Mouse (Mus musculus): ENCODE measurements around the gene Aff1. TPM values are rescaled to one million over a fixed set of nuclear protein-coding genes. Genes with fewer than 3 reads are reported as not detected.

Aff1 gene
- total RNA-seq, 2 experiments from 2014 or later: 34.1 to 86.8 TPM

DNA sequence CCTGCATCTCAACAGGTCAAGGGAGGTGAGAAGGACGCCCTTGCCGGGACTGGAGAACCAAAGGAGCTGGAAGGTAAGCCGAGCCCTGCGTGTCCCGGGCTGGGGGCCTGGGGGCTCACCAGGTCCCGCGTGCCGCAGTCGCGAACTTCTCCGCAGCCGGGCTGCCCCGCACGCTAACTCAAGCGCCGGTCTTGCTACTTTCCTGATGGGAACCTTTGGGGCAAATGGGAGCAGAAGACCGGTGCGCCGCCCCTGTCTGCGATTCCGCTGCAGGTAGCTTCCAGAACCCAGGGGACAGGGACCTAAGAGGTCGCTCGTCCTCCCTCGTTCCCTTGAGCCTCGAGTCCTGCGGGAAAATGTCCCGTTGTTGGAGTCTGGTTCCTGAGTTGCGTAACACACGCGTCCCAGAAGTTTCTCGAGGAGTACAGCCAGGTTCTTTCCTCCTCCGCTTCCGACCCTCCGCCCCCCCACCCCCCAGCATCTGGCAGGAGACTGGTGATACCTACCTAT, 412 bp downstream of the Aff1 start:
- ATAC-seq (replicated peaks; ENCODE audit: poor library complexity): no peak; the same call in 1 of the 2 replicates

DNA sequence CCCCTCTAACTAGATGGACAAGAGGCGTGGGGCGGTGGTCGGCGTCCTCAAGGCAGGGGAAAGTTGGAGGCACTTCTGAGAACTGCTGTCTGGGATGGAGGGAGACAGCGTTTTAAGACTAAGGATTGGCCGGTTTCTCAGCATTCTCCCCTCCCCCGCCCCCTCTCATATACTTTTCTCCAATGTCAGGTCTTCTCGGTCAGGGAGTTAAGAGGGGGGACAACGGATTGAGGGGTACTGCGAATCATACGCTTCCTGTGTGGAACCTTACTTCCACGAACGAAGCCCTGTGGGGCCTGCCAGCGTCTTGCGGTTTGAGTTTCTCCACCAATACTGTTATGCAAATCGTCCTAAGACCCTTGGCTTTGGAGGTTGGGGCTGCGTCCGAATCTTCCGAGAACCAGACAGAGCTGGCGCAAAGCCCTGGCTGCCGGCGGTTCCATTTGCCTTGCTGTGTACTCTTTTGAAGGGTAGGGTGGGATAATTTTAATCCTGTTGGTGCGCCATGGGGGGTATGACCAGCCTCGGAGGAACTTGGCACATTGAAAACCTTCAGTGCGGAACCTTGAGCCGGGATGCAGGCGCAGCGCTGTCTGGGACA, 967 bp downstream of the Aff1 start:
- ATAC-seq (replicated peaks; ENCODE audit: poor library complexity): peak; percentile 56

DNA sequence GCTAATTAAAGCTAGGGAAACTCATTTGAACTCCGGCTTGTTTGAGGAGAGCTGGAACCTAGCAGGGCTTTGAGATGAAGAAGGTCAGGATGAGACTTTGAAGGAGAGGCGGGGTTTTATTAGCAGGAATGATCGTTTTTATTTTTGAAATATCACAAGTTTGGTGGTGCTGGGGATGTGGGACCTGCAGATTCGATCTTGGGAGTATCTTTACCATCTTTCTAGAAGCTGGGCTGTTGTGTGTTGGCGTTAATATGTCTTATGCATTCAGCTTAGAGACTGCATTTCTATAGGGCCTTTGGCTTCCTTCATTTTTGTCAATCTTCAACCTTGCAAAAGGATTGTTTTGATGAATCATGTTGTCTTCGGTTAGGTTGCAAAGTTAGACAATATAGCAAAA, 1.9 kb downstream of the Aff1 start:
- ATAC-seq (replicated peaks; ENCODE audit: poor library complexity): no peak

DNA sequence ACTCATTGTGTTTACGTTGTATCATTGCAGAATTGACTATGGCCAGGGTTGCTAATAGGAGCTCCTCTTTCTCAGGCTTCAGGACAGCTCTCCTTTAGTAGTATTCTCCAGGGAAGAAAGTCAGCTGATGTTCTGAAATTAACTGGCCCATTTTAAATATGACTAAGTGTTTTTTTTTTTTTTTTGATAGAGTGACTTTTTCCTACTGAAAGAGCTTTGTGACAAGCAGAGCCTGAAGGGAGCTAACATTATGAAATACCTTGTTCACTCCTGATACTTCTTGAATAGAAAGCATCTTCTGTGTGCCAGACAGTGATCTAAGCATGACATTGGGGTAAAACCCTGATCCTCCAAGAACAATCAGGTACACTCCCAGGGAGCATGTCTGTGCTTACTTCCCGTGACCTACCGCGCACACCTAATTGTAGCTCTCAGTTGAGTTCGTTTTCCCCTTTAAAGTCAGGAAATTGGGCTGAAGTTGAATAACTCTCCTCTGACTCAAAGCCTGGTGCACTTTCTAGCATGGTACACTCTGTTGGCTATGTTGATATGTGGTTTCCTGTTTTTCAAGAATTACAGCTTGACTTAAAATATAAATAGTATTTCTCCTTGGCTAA, 5.8 kb downstream of the Aff1 start:
- ATAC-seq (replicated peaks; ENCODE audit: poor library complexity): no peak

DNA sequence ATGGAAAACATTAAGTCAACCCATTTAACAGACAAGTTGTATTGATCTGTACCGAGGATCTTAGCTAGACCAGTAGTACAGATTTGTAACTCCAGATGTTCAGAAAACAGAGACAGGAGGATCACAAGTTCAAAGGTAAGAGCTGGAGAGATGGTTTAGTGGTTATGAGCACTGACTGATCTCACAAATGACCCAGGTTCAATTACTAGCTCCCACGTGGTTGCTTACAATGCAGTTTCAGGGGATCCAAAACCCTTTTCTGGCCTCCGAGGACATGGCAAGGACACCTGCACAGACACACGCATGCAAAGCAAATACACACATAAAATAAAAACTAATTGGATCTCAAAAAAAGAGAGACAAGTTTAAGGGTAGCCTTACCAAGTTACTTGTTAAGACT, 6.4 kb downstream of the Aff1 start:
- no peak for ATAC-seq (replicated peaks; ENCODE audit: poor library complexity)

DNA sequence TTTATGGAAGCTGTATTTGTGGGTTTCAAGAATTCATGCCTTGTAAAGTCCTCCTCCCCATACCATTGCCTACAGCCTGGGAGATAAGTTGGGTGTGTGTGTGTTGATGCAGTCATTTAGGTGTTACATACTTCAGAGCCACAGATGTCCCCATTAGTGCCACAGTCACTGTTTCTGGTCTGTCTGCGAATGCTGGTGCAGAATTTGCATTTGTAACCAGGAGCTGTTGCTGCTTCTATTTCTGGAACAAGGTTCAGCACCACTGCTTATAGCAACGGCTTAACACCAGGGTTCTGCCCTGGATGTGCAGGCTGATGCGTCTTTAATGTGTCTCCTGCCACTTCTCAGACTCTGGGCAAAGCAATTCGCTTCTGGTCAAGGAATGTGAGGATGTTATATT, 7.4 kb downstream of the Aff1 start:
- ATAC-seq (replicated peaks; ENCODE audit: poor library complexity): no peak

DNA sequence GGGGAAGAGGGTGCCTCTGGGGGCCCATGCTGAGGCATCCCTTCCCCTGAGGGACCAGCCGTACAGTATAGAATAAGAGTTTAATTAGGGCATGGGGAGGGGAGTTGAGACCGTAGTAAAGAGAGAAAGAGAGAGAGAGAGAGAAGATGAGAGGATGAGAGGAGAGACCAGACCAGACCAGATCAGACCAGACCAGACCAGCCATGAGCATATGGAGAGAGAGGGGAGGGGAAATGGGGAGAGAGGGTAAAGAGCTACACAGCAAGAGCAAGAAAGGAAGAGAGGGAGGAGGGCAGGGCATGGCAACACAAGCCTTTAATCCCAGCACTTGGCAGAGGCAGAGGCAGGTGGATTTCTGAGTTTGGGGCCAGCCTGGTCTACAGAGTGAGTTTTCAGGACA, 8.5 kb downstream of the Aff1 start:
- ATAC-seq (replicated peaks; ENCODE audit: poor library complexity): no peak

DNA sequence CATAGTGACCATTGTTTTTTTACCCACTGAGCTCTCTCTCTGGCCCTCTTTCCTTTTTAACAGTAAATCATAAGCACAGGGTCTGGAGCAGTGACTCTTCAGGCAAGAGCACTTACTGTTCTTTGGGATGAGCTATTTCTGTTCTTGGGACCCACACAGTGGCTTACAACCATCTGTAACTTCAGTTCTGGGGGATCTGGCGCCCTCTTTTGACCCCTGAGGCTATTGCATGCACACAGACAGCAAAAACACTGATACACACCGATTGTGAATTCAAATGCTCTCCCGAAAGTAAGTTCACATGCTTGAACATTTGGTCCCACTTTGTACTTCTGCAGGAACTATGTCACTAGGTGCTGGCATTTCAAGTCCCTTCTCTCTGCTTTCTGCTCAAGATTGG, 9.3 kb downstream of the Aff1 start:
- ATAC-seq (replicated peaks; ENCODE audit: poor library complexity): peak; percentile 60

DNA sequence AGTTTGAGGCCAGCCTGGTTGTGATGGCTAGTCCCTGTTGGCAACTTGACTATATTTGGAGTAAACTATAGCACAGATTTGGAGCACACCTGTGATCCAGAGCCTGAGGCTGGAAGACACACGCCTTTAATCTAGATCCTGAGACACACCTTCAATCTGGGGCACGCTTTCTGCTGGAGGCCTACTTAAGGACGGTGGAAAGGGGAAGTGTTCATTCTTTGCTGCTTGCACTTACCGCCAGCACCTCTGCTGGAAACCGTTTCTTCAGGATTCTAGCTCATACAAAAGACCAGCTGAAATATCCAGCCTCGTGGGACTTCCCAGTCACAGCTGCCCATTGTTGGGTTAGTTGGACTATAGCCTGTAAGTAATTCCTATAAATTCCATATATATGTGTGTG, 10.4 kb downstream of the Aff1 start:
- ATAC-seq (replicated peaks; ENCODE audit: poor library complexity): peak; percentile 51

DNA sequence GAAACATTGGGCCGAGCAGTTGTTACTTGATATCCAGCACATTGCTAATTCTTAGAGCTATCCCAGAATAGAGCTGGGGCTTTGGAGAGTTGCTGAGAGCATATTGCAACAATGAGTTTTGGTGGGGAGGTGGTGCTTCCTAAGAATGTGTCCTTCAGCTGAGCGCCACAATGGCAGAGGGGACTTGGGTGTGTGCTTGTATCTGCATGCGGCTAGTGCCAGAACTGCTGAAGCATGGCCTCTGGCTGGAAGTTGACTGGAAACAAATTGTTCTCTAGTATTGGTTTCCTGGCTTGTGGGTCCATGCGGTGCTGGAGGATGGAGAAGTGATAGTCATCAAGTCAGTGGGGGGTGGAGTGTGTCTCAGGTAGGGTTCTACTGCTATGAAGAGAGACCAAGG, 13.2 kb downstream of the Aff1 start:
- no peak for ATAC-seq (replicated peaks; ENCODE audit: poor library complexity)

DNA sequence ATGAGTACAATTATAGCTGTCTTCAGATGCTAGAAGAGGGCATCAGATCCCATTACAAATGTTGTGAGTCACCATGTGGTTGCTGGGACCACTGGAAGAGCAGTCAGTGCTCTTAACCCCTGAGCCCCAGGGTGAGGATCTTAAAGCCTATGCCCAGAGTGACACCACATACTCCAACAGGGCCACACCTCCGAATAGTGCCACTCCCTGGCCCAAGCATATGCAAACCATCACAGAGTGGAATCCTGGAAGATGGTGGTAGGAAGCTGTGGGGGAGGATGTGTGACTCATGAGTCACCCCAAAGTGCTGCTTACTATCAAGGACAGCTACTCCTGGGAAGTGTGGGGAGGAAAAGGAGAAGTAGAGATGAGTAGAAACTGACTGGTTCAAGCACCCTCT, 13.7 kb downstream of the Aff1 start:
- ATAC-seq (replicated peaks; ENCODE audit: poor library complexity): peak; percentile 89

DNA sequence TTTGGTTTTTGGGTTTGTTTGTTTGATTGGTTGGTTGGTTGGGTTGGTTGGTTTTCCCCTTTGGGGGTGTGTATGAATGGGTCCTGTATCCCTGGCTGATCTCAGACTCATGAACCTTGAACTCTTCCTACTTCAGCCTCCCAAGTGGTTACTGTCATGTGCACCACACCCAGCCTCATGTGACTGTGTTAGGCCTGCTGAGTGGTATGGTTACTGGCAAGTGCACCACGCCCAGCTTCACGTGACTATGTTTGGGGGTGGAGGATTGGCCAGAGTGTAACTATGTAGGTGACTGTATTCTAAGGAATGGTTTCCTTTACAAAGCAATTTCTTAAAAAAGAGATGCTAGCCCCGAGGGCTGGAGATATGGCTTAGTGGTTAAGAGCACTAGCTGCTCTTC, 16.9 kb downstream of the Aff1 start:
- no peak for ATAC-seq (replicated peaks; ENCODE audit: poor library complexity)

DNA sequence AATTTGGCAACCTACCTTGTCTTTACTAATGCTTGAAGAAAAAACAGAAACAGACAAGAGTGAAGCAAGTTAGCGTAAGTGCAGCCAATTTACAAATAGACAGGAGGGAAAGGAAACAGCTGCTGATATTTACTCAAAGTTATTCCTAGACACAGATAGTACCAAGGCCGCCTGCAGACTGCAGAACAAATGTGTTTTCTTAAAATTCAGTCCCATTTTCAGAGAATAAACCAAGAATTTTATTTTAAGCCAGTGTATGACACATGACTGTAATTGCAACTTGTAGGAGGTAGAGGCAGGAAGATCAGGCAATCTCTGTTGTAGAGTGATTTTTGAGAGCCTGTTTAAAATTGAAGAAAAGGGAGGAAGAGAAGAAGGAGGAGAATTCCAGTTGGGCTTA, 19.7 kb downstream of the Aff1 start:
- no peak for ATAC-seq (replicated peaks; ENCODE audit: poor library complexity)

DNA sequence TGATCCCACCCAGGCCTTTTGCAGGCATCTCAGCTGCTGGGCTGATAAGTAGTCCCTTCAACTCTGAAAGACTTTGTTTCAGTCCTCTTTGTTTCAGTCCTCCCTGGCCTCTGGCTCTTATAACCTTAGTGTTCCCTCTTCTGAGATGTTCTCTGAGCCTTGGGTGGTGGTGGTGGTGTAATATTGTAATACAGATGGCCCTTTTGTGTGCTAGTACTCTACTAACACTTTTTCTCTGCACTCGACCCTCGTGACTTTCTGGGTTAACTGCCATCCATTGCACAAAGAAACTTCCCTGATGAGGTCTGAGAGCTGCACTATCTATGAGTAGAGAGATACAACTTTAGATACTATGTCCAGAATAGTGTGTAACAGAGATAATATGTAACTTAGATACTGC, 21.2 kb downstream of the Aff1 start:
- peak; percentile 62 for ATAC-seq (replicated peaks; ENCODE audit: poor library complexity)

DNA sequence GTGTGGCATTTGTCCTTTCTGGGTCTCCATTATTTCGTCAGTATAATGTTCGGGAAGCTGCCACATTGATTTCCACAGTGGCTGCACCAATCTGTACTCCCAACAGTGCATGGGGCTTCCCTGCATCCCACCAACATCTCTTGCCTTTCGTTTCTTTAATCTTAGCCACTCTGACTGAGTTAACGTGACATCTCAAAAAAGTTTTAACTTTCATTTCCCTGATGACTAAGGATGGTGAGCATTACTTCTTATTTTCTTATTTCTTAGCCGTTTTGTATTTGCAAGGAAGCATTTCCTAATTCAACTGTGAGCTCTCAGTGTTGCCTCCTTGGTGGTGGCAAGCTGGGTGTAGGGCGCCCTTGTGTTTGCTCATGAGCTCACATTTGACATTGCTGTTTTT, 22.8 kb downstream of the Aff1 start:
- peak; percentile 14; the same call in 1 of the 2 replicates for ATAC-seq (replicated peaks; ENCODE audit: poor library complexity)

DNA sequence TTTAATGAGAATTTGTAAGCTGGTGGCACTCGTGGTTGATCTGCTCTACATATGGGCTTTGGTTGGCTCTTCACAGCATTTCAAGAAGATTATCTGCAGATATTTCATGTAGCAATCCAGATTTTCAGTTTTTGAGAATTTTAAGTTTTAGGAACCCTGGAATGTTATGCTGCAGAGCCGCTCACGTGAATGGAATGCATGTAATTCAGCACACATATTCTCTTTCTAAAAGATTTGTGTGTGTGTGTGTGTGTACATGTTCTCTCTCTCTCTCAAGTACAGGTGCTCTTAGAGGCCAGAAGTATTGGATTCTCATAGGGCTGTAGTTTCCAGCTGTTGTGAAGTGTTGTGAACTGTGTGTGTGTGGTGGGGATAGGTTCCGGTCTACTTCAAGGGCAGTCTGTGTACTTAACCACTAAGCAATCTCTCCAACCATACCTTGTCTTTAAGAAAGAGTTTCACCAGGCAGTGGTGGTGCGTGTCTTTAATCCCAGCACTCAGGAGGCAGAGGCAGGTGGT, 24.7 kb downstream of the Aff1 start:
- no peak for ATAC-seq (replicated peaks; ENCODE audit: poor library complexity)

DNA sequence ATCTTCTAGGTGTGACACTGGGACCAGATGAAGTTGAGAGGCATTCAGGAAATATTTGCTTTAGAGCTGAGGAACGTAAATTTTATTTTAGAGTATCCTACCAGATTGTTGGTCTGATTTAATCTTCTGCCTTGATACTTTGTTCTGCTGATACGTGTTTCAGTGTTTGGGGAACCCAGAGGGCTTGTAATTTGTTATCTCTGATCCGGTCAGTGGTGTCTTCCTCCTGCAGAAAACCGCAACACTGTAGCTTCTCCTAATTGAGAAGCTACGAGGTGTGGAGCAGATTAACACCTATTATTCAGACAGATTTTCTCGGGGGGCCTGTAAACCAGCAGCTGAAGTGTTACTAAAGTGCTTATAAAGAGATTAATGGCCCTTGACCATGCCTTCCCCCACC, 27.0 kb downstream of the Aff1 start:
- ATAC-seq (replicated peaks; ENCODE audit: poor library complexity): peak; percentile 51

DNA sequence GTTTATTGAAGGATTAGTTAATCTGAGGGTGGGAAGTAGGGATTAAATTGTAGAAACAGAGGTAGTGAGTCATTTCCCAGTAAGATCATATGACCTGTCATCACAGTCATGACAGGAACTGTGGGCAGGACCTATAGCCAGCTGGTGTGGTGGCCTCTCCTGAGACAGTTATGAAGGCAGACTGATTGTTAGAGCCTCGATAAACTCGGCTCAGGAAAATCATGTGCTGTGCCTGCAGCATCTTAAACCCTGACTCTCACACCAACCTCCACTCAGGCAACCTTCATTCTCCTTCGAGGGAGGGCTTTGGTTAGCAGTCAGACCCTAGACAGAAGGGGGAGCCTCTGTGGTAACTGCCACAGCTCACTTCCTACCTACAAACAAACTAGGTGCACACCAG, 27.7 kb downstream of the Aff1 start:
- peak; percentile 54 for ATAC-seq (replicated peaks; ENCODE audit: poor library complexity)

DNA sequence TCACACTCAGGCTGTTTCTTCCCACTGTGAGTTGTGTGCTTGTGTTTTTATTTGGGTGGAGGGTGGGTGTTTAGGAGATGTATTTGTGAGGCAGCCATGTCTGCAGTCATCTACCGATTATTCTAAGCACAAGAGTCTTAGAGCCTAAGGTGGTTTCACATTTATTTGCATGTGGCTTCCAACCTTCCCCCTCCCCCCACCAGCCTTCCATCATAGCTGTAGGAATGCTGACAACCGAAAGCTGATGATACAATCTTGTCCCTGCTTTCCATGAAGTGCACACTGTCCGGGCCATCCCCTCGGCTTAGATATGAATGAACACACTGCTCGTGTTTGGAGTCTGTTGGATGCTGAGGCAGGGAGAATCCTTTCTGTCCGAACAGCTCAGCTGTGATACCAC, 28.8 kb downstream of the Aff1 start:
- no peak for ATAC-seq (replicated peaks; ENCODE audit: poor library complexity)

DNA sequence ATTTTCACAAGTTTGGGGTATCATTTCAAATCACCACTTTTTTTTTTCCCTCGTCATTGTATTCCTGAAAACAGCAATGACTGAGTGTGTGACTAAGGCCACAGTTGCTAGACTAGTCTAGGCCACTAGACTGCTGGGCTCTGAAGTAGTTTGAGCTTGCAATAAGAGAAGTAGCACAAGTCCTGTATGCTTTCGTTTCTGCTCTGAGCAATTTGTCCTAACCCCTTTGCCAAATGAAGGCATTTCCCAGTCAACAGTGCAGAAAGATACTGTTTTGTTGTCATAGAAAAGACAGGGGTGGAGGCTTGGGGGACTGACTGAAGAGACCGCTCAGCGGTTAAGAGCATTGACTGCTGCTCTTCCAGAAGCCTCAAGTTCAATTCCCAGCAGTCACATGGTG, 29.3 kb downstream of the Aff1 start:
- peak; percentile 29; the same call in 1 of the 2 replicates for ATAC-seq (replicated peaks; ENCODE audit: poor library complexity)

DNA sequence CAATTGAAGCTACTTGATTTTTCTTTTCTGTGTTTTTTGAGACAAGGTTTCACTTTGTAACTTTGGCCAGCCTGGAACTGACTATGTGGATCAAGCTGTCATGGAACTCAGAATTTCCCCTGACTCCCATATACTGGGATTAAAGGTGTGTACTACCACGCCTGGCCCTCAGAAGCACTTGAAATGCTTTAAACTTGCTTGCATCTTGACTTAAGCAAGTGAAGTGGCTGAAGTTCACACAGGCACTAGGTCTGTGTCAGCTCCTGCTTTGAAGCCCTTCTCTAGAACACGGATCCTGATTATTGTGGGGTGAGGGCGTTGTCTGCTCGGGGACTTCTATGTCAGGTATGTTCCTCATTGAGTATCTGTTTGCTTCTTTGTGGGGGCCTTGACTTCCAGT, 30.5 kb downstream of the Aff1 start:
- ATAC-seq (replicated peaks; ENCODE audit: poor library complexity): no peak

DNA sequence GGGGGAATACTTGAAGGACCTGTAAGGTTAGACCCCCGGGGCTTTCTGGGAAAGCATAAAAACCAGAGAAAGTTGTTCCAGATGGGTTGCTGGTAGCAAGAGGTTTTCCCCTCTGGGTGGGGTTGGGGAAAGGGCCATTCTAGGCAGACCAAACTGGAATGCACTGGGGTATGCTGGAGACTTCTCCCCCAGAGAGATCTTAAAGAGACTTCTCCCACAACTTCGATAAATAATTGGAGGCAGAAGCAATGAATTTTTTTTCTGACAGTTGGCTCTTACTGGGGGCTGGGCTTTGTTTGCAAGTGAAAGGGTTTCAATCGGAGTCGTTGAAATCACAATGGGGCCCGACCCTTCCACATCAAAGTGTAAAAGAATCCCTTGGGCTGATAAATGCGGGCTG, 32.2 kb downstream of the Aff1 start:
- no peak for ATAC-seq (replicated peaks; ENCODE audit: poor library complexity)

DNA sequence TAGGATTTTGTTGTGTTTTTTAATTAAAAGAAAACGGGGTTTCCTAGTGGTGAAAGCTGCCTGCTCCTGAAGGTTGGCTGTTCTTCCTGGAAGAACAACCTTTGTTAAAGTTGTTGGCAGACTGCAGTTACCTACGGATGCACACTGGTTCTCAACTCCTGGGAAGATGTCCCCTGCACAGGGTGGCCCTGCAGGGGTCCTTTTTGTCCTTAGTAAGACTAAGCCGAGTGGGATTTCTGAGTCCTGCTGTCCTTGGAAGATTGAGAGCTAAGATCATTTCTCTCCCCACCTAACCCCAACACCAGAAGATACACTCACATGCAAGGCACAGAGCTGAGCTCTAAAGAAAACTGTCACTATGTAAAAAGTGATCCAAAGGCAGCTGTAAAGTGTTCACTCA, 32.6 kb downstream of the Aff1 start:
- ATAC-seq (replicated peaks; ENCODE audit: poor library complexity): no peak
